Mouse (Mus musculus) midbrain, embryonic 14.5 days (tissue): ENCODE data around the gene Cdkal1. TPM values are rescaled to one million over a fixed set of nuclear protein-coding genes. Genes with fewer than 3 reads are reported as not detected.

Source experiments
- ATAC-seq: fragments of 200-750 bp; cut with Nextera tagmentation; 2 replicates; pipeline ENCODE4 v1.8.0; 2017; ENCODE audit warnings: moderate number of reproducible peaks, moderate library complexity; ENCODE audit not compliant: low FRiP score, low TSS enrichment
- DNase-seq: peaks from one replicate; pipeline ENCODE4 v3.0.0-alpha.2; 2015
- H3K27ac ChIP-seq: fragments of 300-500 bp; sonication (generic); replicated peaks from 2 replicates; pipeline ENCODE4 v1.5.1; 2014; ENCODE audit warnings: mild to moderate bottlenecking, low read depth, low read length, moderate library complexity
- H3K27me3 ChIP-seq: fragments of 300-500 bp; sonication (generic); 2 replicates; pipeline ENCODE4 v1.6.1; 2014; ENCODE audit warnings: low read length, control low read depth, mixed read lengths; ENCODE audit not compliant: control insufficient read depth, insufficient read depth
- H3K36me3 ChIP-seq: fragments of 300-500 bp; sonication (generic); 2 replicates; pipeline ENCODE4 v1.6.1; 2014; ENCODE audit warnings: low read length, control low read depth; ENCODE audit not compliant: control insufficient read depth, insufficient read depth
- H3K4me1 ChIP-seq: fragments of 300-500 bp; sonication (generic); 2 replicates; pipeline ENCODE4 v1.6.1; 2014; ENCODE audit warnings: mild to moderate bottlenecking, antibody characterized with exemption, low read length, control low read depth; ENCODE audit not compliant: control insufficient read depth, insufficient read depth
- H3K4me2 ChIP-seq: fragments of 300-500 bp; sonication (generic); 2 replicates; pipeline ENCODE4 v1.6.1; 2014; ENCODE audit warnings: mild to moderate bottlenecking, low read length, moderate library complexity
- H3K4me3 ChIP-seq: fragments of 300-500 bp; sonication (generic); replicated peaks from 2 replicates; pipeline ENCODE4 v1.5.1; 2014; ENCODE audit warnings: low read depth, low read length
- H3K9ac ChIP-seq: fragments of 300-500 bp; sonication (generic); replicated peaks from 2 replicates; pipeline ENCODE4 v1.6.1; 2014; ENCODE audit warnings: mild to moderate bottlenecking, low read length, moderate library complexity
- H3K9me3 ChIP-seq: fragments of 300-500 bp; sonication (generic); 2 replicates; pipeline ENCODE4 v1.6.1; 2016; ENCODE audit warnings: low read length, control low read depth, mixed read lengths; ENCODE audit not compliant: control insufficient read depth
- WGBS: fragments of 180-500 bp; shearing (Covaris S2); extraction: QIAGEN DNeasy Blood & Tissue Kit; methylation state at CpG from one replicate; pipeline ENCODE4 v1.1.7; 2014; 5-methylcytosine and 5-hydroxymethylcytosine counted together
- polyA plus RNA-seq: library from polyadenylated mRNA; unstranded; fragments of >200 nt; fragmentation: Nextera tagmentation; extraction: Ambion mirVana; gene quantifications from 2 replicates; pipeline ENCODE4 v1.2.1, GENCODE M21; 2014

Cdkal1 gene
- polyA plus RNA-seq, 1 experiment from 2014 or later: 23.5 TPM

GRCm38 (mm10) chr13:29724855-29725254 lies 130.6 kb downstream of the Cdkal1 start:
- 76% methylated on average over 6 of the region's 6 CpGs for WGBS
- H3K4me3 ChIP-seq: no peak overlapping the region

GRCm38 (mm10) chr13:29723150-29723549 lies 132.3 kb downstream of the Cdkal1 start:
- H3K4me3 ChIP-seq: no peak overlapping the region
- no peak overlapping the region for H3K27ac ChIP-seq
- 97% methylated on average over 1 of the region's 1 CpGs for WGBS
- H3K4me1 ChIP-seq: no peaks in the 10 kb centered on the region
- H3K36me3 ChIP-seq: no peaks in the 10 kb centered on the region
- no peaks in the 10 kb centered on the region for H3K9me3 ChIP-seq
- H3K4me2 ChIP-seq: no peak overlapping the region
- no peak for ATAC-seq
- DNase-seq: no peak
- no peaks in the 10 kb centered on the region for H3K27me3 ChIP-seq
- H3K9ac ChIP-seq: no peak overlapping the region

More at GRCm38 (mm10) chr13:29724855-29725254, 130.6 kb downstream of the Cdkal1 start:
- peak; percentile 23 for DNase-seq
- Histone ChIP-seq H3K36me3 (no peaks in the 10 kb centered on the region), H3K9me3 (no peaks in the 10 kb centered on the region), H3K27ac (no peak overlapping the region), H3K4me2 (no peak overlapping the region), H3K27me3 (no peaks in the 10 kb centered on the region), H3K9ac (no peak overlapping the region), H3K4me1 (no peaks in the 10 kb centered on the region)
- no peak for ATAC-seq

- H3K4me1 ChIP-seq: no peaks in the 10 kb centered on the region
- ATAC-seq (no peak), DNase-seq (no peak)
- WGBS: 96% methylated on average over 5 of the region's 5 CpGs
- H3K27ac ChIP-seq: no peak overlapping the region
- no peaks in the 10 kb centered on the region for H3K27me3 ChIP-seq
- H3K4me3 ChIP-seq: no peak overlapping the region
- no peaks in the 10 kb centered on the region for H3K9me3 ChIP-seq
- H3K4me2 ChIP-seq: no peak overlapping the region
- no peak overlapping the region for H3K9ac ChIP-seq
- no peaks in the 10 kb centered on the region for H3K36me3 ChIP-seq
Observed at GRCm38 (mm10) chr13:29721206-29721605, 134.3 kb downstream of the Cdkal1 start.

GRCm38 (mm10) chr13:29716550-29716949 lies 138.9 kb downstream of the Cdkal1 start:
- H3K27me3 ChIP-seq: no peaks in the 10 kb centered on the region
- WGBS: 81% methylated on average over 4 of the region's 4 CpGs
- no peak overlapping the region for H3K4me3 ChIP-seq
- no peaks in the 10 kb centered on the region for H3K9me3 ChIP-seq
- ATAC-seq (no peak), DNase-seq (no peak)
- H3K36me3 ChIP-seq: no peaks in the 10 kb centered on the region
- H3K9ac ChIP-seq: no peak overlapping the region
- H3K4me2 ChIP-seq: no peak overlapping the region
- 0 out of 2 replicates have a peak, but pooled peaks cover 3% of the 10 kb centered on the region for H3K4me1 ChIP-seq
- H3K27ac ChIP-seq: no peak overlapping the region

- Histone ChIP-seq H3K9ac (no peak overlapping the region), H3K4me1 (0 out of 2 replicates have a peak, but pooled peaks cover 3% of the 10 kb centered on the region), H3K27me3 (no peaks in the 10 kb centered on the region), H3K9me3 (no peaks in the 10 kb centered on the region), H3K36me3 (no peaks in the 10 kb centered on the region), H3K27ac (no peak overlapping the region), H3K4me3 (no peak overlapping the region), H3K4me2 (no peak overlapping the region)
- WGBS: 59% methylated on average over 3 of the region's 3 CpGs
- DNase-seq (no peak), ATAC-seq (no peak)
Observed at GRCm38 (mm10) chr13:29715241-29715841, 140.1 kb downstream of the Cdkal1 start.

- no peaks in the 10 kb centered on the region for H3K36me3 ChIP-seq
- no peak overlapping the region for H3K4me2 ChIP-seq
- H3K9ac ChIP-seq: no peak overlapping the region
- no peak for ATAC-seq
- no peaks in the 10 kb centered on the region for H3K9me3 ChIP-seq
- no peaks in the 10 kb centered on the region for H3K4me1 ChIP-seq
- 86% methylated on average over 3 of the region's 3 CpGs for WGBS
- H3K27me3 ChIP-seq: no peaks in the 10 kb centered on the region
- no peak overlapping the region for H3K27ac ChIP-seq
- H3K4me3 ChIP-seq: no peak overlapping the region
- DNase-seq: no peak
Observed at GRCm38 (mm10) chr13:29707620-29708019, 147.9 kb downstream of the Cdkal1 start.

- Histone ChIP-seq H3K4me1 (no peaks in the 10 kb centered on the region), H3K27me3 (no peaks in the 10 kb centered on the region), H3K4me2 (no peak overlapping the region), H3K4me3 (no peak overlapping the region), H3K9ac (no peak overlapping the region), H3K9me3 (no peaks in the 10 kb centered on the region), H3K36me3 (no peaks in the 10 kb centered on the region), H3K27ac (no peak overlapping the region)
- ATAC-seq (no peak), DNase-seq (no peak)
- WGBS: 58% methylated on average over 1 of the region's 1 CpGs
Observed at GRCm38 (mm10) chr13:29701400-29701799, 154.1 kb downstream of the Cdkal1 start.

- H3K9me3 ChIP-seq: no peaks in the 10 kb centered on the region
- H3K27ac ChIP-seq: no peak overlapping the region
- H3K4me2 ChIP-seq: no peak overlapping the region
- ATAC-seq: no peak
- no peak overlapping the region for H3K4me3 ChIP-seq
- H3K27me3 ChIP-seq: no peaks in the 10 kb centered on the region
- H3K36me3 ChIP-seq: no peaks in the 10 kb centered on the region
- WGBS: 94% methylated on average over 5 of the region's 5 CpGs
- H3K4me1 ChIP-seq: no peaks in the 10 kb centered on the region
- H3K9ac ChIP-seq: no peak overlapping the region
- no peak for DNase-seq
Observed at GRCm38 (mm10) chr13:29699896-29700295, 155.6 kb downstream of the Cdkal1 start.

- H3K36me3 ChIP-seq: no peaks in the 10 kb centered on the region
- no peaks in the 10 kb centered on the region for H3K9me3 ChIP-seq
- no peak overlapping the region for H3K9ac ChIP-seq
- H3K27me3 ChIP-seq: no peaks in the 10 kb centered on the region
- no peak for DNase-seq
- no peak overlapping the region for H3K4me2 ChIP-seq
- H3K4me3 ChIP-seq: no peak overlapping the region
- H3K4me1 ChIP-seq: no peaks in the 10 kb centered on the region
- WGBS: 86% methylated on average over 5 of the region's 5 CpGs
- no peak overlapping the region for H3K27ac ChIP-seq
- no peak for ATAC-seq
Observed at GRCm38 (mm10) chr13:29698307-29698985, 157.0 kb downstream of the Cdkal1 start.
